Mouse (Mus musculus) stomach, postnatal 0 days (tissue): ENCODE data around the gene Gm28230.

Source experiments
- CTCF ChIP-seq: IDR thresholded peaks from 2 replicates; pipeline ENCODE4 v1.5.1; 2016; ENCODE audit warnings: antibody characterized with exemption, low read depth, mild to moderate bottlenecking, moderate library complexity
- EP300 ChIP-seq: optimal IDR thresholded peaks from 2 replicates; pipeline ENCODE3; 2016; ENCODE audit warnings: antibody characterized with exemption

GRCm38 (mm10) chr2:74689574-74690337 is 36.8 kb upstream of the Gm28230 start:
- TF ChIP-seq CTCF: no peak
- TF ChIP-seq EP300: no peak
